22 mouse cellular contexts compared by ENCODE assay signal in the genomic region with DNA sequence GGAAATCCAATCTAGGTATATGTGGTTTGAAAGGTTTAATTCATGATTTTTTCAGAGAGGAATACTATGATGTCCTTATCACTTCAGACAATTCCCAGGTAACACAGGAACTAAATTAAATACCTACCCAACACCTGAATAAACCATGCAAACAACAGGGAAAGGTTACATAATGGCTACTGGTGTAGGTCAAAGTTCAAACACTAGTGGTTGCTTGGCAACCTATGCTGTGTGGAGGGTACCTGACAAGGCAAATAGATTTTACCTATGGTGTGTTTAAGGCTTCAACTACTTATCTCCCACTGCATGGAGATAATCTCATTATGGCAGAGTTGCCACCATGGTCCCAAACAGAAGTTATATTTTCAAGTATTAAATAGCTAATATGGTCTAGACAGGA.
"Had no signal": no experiment of that assay in that cellular context is flagged by ENCODE, and none has a peak within 500 bp of the region (broad histone marks: within the 10 kb centered on the region; RNA-seq: fewer than 3 reads in every experiment).

No protein-coding gene starts in this region.

- H3K27ac ChIP-seq: forebrain, embryonic 15.5 days; heart, adult 2 months; heart, embryonic 13.5 days; heart, embryonic 15.5 days; hindbrain, embryonic 13.5 days; hindbrain, embryonic 15.5 days; hindbrain, postnatal 0 days; kidney, embryonic 15.5 days; kidney, postnatal 0 days; limb, embryonic 13.5 days; limb, embryonic 15.5 days; liver, embryonic 12.5 days; liver, embryonic 14.5 days had no signal

- H3K9ac ChIP-seq: forebrain, embryonic 15.5 days; forebrain, postnatal 0 days; heart, embryonic 13.5 days; heart, embryonic 15.5 days; hindbrain, embryonic 13.5 days; hindbrain, embryonic 15.5 days; kidney, embryonic 15.5 days; limb, embryonic 13.5 days; limb, embryonic 15.5 days; liver, embryonic 12.5 days; liver, embryonic 14.5 days had no signal

- ATAC-seq: forebrain, embryonic 15.5 days; forebrain, postnatal 0 days; hindbrain, postnatal 0 days; liver, embryonic 12.5 days had no signal

- H3K4me1 ChIP-seq: forebrain, embryonic 15.5 days; kidney, embryonic 15.5 days; limb, embryonic 13.5 days; limb, embryonic 15.5 days; liver, embryonic 12.5 days had no signal

- H3K4me2 ChIP-seq: forebrain, embryonic 15.5 days; heart, embryonic 11.5 days; heart, embryonic 13.5 days; hindbrain, embryonic 13.5 days; hindbrain, embryonic 15.5 days; kidney, embryonic 15.5 days; limb, embryonic 13.5 days; limb, embryonic 15.5 days; liver, embryonic 12.5 days had no signal

- DNase-seq: forebrain, postnatal 0 days; gastrocnemius, postnatal 14 days; gastrocnemius, postnatal 36 days; heart, adult 11 months; heart, adult 2 months; heart, postnatal 36 days; layer of hippocampus, adult 9-11 months; layer of hippocampus, postnatal 36 days; left cerebral cortex, postnatal 4 days had no signal

- H3K36me3 ChIP-seq: forebrain, embryonic 15.5 days; heart, embryonic 13.5 days; heart, embryonic 15.5 days; hindbrain, embryonic 13.5 days; hindbrain, embryonic 15.5 days; kidney, embryonic 15.5 days; limb, embryonic 13.5 days; limb, embryonic 15.5 days; liver, embryonic 12.5 days had no signal

- H3K4me3 ChIP-seq: forebrain, embryonic 15.5 days; heart, adult 2 months; heart, embryonic 13.5 days; heart, embryonic 15.5 days; hindbrain, embryonic 13.5 days; hindbrain, embryonic 15.5 days; kidney, embryonic 15.5 days; limb, embryonic 13.5 days; limb, embryonic 15.5 days; liver, embryonic 12.5 days had no signal

- H3K27me3 ChIP-seq: forebrain, embryonic 15.5 days; heart, embryonic 13.5 days; heart, embryonic 15.5 days; hindbrain, embryonic 13.5 days; hindbrain, embryonic 15.5 days; kidney, embryonic 15.5 days; limb, embryonic 13.5 days; limb, embryonic 15.5 days; liver, embryonic 12.5 days had no signal

- H3K9me3 ChIP-seq: forebrain, embryonic 15.5 days; heart, embryonic 13.5 days; heart, embryonic 15.5 days; hindbrain, embryonic 13.5 days; hindbrain, embryonic 15.5 days; kidney, embryonic 15.5 days; limb, embryonic 13.5 days; limb, embryonic 15.5 days; liver, embryonic 12.5 days had no signal
